Mouse (Mus musculus) spleen, postnatal 4 days (tissue): ENCODE measurements around the gene Cadm1.

Source experiments
- DNase-seq, 2 experiments: peaks; one replicate each; pipeline ENCODE4 v3.0.0; 2022; ENCODE audit warnings: low spot score in 2 of 2

Cadm1 gene

DNA sequence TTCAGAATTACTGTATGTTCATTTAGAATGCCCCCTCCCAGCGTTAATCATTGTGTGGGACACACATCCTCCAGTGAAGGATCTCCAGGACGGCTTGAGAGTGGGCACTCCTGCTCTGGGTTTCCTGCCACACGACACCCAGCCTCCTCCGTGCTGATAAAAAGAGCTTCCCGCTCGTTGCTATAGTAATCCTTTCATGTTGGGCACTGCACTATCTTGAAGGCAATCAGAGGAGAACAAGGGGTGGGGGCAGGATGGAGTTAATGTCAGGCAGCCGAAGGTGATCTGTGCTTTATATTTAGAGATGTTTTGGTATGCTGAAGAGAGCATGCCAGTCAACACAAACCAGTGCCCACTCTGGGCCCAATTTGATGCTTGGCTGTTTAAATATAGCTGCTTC lies 209.3 kb downstream of the Cadm1 start:
- no peak for DNase-seq

DNA sequence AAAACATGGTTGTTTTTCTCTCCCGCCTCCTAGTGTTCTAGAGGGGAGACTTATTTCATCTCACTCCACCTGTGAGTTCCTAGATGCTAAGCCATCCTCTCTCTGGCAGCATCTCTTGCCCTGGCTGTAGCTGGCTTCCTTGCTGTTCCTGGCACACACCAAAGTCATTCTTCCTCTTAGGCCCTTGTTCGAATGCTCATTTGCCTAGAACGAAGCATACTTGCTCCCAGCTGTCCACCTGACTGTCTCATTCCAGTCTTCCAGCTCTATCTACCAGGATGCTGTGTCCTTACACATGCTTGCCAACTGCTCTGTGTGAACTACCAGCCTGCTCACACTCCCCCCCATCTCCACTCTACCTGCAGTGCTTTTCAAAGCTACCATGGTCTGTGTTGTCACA lies 211.8 kb downstream of the Cadm1 start:
- no peak for DNase-seq

DNA sequence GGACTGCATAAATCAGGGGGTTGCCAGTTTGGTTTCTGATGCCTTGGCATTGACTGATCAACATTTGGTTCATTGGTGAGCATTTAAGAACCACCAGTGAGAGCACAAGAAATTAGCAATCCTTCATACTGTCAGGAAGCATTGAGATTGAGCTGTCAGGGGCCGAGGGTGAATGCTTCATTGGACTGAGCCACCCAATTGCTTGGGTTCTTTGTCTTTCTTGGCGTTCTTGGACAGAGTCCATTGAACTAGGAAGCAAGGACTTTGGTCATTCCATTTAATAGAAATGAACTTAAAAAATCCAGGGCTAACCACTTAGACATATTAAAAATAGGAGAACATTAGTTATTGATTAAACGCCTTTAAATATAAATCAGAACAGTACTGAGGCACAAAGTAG lies 214.9 kb downstream of the Cadm1 start:
- no peak for DNase-seq

DNA sequence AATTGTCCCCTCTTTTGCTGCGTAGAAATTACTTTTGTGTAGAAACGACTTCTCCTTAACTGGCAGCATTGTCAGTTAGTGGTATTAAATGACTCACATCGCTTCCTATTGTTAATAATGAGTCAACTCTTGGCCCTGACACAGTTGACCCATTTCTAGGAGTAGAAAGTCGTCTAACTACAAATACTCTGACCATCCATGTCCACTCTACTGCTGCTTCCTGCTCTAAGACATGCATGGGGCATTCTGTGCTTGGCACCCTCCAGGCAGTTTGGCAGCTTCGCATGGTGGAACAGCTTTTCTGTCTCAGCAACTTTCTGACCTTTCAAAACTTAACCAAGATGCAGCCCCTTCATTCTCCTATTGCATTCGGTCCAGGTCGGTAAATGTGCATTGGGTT lies 215.7 kb downstream of the Cadm1 start:
- DNase-seq = no peak

DNA sequence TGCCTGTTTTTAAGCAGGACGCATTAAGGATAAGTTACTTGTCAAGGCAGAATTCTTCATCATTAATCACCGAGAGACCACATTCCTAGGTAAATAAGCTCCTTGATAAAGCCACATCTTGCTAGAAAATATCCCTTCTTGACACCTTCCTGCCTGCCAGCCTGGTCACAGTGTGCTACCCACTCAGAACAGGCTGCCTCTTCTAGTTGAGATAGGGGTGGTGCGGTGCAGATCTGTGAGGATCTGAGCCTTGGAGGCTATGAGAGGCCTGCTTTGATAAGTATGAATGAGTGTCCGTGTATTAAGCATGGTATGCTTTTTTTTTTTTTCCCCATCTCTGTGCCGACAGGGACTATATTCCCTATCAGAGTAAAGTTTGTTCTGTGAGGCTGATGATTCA lies 219.2 kb downstream of the Cadm1 start:
- no peak for DNase-seq

DNA sequence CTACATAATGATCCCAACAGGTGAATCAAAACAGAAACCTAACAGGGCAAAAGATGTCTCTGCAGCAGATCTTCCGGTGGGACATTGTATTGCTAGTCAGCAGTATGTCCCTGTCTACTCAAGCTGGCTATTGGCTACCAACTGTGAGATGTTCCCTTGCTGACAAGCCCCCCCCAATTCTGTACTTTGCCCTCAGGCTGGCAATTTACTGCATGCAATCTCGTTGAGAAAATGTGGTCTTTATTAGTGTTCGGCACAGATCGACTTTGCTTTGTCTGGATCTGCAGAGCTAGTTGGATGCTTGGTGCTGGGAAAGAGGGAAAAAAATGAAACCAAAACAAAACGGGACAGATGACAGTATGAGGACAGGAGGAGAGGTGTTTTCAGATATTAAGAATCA lies 222.5 kb downstream of the Cadm1 start:
- no peak for DNase-seq

DNA sequence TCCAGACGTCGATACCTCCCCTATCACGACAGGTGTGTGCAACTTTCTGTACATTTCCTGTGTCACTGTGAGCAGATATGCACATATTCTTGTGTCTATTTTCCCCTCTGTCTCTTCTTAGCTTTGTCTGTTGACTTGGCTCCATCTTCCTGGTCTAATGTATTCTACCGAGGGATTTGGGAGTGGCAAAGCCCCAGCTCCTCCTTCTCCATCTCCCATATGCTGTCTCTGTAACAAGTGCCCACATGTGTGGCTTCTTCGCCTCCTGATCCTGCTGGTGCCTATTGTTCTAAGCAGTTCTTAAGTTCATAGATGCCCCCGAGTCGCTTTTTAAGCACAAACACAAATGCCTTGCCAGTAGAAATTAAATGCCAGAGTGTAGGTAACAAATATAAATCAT lies 223.2 kb downstream of the Cadm1 start:
- no peak for DNase-seq

DNA sequence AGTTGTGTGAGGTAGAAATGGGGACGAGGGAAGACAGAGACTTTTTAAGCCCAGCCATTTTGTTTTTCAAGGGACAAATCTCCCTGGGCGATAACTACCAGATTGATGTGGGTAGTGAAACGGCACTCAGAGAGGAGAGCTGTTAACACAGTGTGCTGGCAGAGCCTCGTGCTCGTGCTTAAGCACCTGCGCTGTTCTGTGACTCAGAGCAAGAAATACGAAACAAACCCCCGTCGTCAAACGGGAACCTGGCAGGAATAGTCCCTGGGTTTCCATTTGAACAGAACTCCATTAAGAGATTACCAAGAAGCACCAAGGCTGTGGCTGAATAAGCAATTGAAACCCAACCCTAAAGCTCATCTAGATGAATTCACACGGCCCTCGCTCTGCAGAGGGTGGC lies 225.1 kb downstream of the Cadm1 start:
- DNase-seq = no peak

DNA sequence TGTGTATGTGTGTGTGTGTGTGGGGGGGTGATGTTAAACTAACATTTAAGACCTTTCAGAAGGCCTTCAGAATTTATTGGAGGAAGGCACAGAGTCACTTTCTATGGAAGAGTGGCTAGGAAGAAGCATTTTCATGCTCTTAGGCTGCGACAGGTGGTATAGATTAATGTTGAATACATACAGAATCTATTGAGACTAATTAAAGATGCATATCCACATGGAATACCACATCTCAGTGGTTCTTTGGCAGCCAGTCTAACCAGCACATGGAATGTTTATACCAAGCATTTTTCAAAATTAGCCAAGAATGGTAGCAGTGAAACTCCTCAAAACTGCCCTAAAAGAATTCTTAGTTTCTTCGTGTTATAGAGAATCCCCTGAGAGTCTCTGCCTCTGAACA lies 227.8 kb downstream of the Cadm1 start:
- no peak for DNase-seq

DNA sequence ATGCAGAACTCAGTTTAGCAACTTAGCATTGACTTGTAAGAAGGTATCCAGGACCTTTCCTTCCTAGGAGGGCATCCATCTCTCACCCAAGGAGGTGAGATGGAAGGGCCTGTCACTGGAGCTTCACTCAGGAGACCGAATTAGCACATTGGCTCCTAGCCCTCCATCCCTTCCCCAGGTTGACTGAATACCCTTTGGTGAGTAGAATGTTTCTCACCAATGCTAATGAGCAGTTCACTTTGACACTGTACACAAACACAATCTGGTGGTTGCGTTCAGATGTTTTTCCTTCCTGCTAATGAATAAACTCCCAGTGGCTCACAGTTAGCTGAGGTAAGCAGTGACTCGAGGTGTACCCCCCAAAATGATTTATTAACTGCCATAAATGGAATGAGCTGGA lies 228.3 kb downstream of the Cadm1 start:
- no peak for DNase-seq

DNA sequence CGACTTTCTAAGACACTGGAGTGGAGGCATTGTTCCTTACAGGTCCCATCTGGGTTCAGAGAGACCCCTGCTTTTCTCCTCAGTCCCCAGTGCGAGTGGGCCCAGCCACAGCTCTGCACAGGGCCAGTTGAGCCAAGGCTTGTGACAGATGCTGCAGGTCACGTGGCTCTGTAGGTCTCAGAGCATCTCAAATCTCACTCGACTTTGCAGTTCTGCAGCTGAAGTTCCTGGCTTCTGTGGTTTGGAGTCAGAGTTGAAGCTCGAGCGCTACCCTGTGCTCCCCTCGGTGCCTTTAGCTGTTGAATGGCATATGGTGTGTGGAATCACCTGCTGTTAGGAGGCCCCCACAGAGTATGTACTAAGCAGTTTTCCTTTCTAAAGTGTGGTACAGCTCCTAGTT lies 229.8 kb downstream of the Cadm1 start:
- DNase-seq = no peak

DNA sequence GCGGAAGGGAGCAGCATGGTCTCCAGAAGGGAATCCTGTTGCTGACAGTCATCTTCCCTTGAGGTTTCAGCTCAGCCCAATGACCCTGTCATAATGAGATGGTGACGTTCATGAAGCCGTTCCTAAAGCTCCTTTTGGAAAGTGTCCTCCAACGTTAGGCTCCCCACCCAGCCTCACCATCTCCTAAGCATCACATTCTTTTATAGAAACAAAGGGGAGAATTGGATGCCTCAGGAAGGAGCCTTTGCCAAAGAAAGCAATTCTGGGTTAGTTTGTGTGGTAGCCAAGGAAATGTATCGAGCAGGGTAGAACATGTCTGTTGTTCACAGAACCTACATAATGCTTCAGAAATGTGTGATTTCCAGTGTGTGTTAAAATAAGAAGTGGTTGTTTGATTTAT lies 231.6 kb downstream of the Cadm1 start:
- no peak for DNase-seq

DNA sequence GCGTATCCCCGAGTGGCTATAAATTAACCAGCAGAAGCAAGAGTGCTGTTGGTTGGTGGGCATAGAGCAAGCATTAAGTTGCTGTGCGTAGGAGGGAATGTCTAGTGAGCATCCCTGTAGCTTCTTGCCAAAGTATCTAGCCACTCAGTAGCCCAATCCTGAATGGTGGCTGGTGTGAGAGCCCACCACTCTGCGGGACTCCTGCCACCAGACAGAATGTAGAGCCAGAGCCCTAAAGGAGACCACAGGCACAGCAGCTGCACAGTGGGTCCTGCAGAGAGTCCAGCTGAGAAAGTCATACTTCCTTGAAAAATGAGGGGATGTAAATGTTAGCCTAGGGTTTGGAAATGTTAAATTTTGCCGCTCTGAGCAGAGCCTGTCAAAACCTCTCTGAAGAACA lies 232.9 kb downstream of the Cadm1 start:
- no peak for DNase-seq

DNA sequence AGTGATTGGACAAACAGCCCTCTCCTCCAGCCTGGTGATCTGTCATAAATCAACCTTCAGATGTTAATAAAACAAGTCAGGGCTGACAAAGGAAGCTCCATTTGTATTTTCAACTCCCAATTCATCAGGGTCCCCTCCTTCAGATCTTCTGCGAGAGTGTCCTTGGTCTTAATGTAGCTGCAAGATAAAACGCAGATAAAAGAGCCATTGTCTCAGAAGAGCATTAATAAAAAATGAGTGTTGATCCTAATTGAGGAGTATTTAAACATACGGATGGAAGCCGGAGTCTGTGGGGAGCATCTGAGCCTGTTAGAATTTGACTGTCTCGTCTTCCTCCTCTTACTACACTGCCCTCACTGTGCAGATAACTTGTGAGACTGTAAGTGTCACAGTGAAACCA lies 234.9 kb downstream of the Cadm1 start:
- DNase-seq = no peak

DNA sequence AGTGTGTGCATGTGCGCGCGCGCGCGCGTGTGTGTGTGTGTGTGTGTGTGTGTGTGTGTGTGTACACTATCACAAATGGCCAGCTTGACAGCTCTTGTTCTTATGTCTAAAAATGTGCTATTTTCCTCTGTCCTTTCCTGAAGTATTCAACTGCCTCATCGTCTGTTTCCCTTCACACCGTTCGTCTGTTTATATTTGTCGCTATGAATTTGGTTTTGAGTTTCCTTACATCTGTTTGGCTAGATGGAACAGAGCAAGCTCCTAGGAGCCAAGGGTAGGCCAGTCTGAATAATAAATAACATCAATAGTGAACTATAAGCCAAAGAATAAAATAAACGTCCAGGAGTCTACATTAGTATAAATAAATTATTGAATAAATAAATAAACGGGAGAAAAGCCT lies 235.3 kb downstream of the Cadm1 start:
- DNase-seq = no peak

DNA sequence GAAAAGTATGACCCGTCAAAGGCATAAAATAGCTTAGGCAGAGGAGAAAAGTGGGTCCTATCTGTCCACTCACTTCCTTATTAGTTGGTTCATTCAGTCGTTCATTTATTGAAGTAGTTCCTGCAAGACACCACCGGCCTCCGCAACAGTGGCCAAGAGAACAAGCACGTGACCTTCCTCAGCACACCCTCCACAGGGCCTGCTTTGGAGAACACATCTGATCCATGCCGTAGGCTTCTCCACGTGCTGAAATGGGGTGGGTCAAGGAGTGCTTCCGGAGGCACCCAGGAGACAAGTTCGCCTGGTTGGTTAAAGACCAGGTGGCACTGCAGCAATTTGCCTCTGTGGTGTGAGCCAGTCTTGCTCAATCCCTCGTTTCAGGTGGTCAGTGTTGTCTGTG lies 236.4 kb downstream of the Cadm1 start:
- no peak for DNase-seq

DNA sequence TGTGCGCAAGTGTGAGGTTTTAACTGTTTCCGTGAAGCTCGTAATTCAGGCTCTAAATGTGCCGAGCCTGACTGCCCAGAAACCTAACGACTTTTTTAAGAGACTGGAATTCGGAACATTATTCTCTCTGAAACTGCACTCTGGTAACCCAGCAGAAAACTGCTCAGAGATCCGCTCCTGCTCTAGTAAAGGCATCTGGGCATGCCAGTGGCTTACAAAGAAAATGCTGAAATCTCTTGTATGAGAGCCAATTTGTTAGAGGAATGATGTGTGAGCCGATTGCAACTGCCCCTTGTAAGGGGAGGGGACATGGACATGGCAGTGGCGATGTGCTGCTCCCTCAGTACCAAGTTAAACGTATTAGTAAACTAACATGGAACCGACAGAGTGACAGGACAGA lies 240.9 kb downstream of the Cadm1 start:
- DNase-seq = no peak

DNA sequence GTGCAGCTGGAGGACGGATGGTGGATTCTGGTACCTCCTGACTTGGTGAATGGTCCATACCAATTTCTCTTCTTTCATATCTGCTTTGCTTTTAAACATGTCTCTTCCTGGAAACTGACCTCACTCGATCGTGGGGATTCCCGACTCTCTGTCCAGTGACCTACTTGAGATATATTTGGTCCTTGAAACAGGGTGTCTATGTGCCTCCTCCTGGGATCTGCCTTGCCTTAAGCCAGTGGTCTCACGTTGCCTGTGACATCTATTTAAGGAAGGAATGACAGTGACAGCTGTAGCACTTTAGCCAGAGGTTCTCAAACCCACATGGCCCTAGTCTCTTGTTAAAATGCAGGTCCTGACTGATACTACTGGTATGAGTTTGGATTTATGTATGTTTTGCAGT lies 242.0 kb downstream of the Cadm1 start:
- DNase-seq = no peak

DNA sequence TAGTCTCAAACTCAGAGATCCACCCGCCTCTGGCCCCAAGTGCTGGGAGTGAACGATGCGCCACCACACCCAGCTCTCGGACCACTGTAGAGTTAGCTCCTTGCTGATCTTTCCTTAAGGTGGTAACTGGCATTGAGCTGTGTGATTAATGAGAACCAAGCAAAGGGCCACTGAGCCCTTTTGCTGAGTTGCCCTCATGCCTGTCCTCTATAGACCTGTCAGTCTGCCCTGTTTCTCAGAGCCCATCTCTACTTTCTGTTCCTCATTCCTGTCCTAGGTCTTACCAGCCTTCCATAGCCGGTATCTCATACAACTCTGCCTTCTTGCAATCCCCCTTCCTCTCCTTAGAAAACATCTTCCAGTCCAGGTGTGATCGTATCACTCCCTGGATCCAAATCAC lies 242.8 kb downstream of the Cadm1 start:
- DNase-seq = no peak

DNA sequence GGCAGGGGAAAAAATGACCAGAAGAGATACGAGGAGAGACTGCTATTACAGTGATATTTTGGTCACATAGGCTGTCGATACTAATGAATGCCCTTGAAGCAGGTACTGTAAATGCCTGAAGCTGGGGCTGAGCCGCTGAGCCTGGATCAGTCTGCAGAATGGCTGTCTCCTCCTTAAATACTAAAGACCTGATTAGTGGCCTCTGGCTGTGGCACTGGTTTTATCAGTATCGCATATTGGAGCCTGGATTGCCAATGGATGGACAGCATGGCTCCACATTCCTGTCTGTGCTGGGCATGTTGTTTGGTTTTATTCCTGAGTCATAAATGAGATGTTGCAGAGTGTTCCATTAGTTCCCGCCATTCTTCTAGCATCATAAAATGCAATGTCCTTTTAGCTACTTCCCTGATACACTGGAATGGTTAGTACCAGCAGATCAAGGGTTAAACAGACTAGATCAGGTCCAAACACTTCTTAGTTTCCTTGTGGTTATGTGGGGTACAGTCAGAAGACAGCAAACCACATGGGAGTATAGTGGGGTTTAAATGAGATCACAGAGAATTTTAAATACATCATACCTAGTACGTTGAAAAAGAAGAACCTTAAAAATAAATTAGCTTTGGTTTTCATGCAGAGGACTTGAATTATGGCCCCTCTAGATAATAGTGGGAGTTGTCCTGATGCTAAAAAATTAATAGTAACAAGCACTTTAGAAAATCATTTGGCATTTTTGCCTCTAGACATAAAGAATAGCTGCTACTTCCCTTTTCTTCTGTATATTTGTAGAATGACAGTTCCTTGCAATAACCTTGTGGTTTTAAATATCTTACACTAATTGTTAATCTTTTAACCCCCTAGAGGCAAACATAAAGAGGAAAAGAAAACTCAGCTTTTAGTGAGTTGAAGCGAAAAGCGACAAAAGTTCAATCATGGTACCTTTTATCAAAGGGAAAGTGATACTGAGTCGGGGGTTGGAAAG lies 247.3 kb downstream of the Cadm1 start:
- no peak for DNase-seq

DNA sequence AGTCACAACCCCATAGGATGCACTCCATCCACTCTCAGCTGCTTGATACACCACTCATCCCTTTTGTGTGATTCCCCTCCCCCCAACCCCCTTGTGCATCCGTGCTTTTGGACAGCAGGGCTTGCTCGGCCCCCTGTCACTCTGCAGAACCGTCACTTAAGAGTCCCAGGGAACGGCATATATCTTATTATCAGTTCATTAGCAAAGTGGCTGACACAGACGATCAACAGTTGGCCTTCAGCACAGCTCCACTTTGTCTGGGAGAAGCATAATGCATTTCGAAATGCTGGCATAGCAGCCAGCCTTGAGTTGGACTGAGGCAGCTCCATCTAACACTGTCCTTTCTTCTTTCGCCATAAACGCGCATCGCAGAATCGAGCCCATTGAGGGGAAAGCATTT lies 248.5 kb downstream of the Cadm1 start:
- DNase-seq = no peak

DNA sequence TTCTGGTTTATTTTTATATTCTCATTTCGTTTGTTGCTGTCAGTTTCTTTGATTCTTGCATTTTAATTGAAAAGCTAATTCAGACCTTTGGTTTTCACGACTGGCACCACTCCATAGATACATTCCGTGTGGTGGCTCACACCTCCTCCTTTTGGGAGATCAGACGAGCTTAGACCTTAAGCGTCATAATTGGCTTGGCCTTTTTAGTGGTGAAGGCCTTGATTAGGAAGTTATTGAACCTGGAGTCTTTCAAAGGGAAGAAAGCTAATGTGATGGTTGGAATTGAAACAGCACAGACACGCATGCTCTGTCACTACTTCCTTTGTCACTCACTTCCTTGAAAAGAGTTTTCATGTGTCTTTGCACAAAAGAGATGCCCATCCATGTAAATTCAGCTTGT lies 249.3 kb downstream of the Cadm1 start:
- DNase-seq = no peak

DNA sequence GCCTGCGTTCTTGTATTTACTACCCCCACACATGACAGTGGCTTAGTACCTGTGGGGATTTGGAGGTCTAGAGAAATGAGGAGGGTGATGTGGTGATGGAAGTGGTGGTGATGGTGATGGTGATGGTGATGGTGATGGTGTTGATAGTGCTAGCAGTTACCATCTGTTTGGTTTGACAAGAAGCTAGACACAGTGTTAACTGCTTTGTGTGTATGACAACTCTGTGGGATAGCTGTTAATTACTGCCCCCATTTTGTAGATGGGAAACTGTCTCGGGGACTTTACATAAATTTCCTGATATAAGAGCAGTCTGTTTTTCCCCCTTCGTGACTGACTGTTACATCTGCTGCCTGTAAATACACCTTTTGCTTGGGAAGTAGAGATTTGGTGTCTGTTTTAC lies 256.7 kb downstream of the Cadm1 start:
- no peak for DNase-seq

DNA sequence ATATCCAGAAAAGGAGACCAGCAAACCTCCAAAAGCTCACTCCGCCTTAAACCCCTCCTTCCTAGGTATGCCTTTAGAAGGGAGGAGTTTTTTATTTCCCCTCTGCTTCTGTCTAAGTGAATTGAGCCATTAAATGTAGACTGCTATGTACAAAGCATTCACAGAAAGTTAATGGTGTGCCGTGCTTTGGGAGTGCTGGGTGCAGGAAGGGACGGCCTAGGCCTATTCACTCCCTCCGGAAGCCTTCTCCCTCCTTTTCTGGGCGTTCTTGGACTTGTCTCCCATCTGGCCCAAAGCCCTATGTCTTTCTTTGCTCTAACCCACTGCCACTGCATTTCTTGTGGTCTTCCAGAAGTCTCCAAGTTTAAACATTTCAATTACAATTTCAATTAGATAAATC lies 268.5 kb downstream of the Cadm1 start:
- DNase-seq = no peak
